ENCODE assay signal across 14 mouse cellular contexts in genomic region chr15:27994870-27995269, GRCm38 (mm10). TPM values are rescaled to one million over a fixed set of nuclear protein-coding genes. Genes with fewer than 3 reads are reported as not detected.
DNase-seq lines count a peak whose midpoint lies in the region; ATAC-seq lines count a peak whose summit lies in the region.
"Had no signal": no experiment of that assay in that cellular context is flagged by ENCODE, and none has a peak within 500 bp of the region (broad histone marks: within the 10 kb centered on the region; RNA-seq: fewer than 3 reads in every experiment).

No protein-coding gene starts in this region.

- no peaks in the 10 kb centered on the region for H3K9me3 ChIP-seq in limb, embryonic 11.5 days (ENCODE audit: control insufficient read depth, low read length)
- H3K9me3 ChIP-seq in limb, embryonic 10.5 days (replicated peaks): no peaks in the 10 kb centered on the region

- H3K27ac ChIP-seq in limb, embryonic 11.5 days (replicated peaks; ENCODE audit: low read depth, low read length): 0 out of 2 replicates have a peak overlapping the region, but pooled peaks have one; percentile 10
- H3K27ac ChIP-seq in limb, embryonic 10.5 days: no peak overlapping the region
- H3K27ac ChIP-seq: layer of hippocampus, adult 2 months had no signal

- no peak overlapping the region for H3K9ac ChIP-seq in limb, embryonic 11.5 days (ENCODE audit: low read length)

- no peaks in the 10 kb centered on the region for H3K36me3 ChIP-seq in limb, embryonic 11.5 days (ENCODE audit: control insufficient read depth, insufficient read depth, low read length)
- H3K36me3 ChIP-seq in limb, embryonic 10.5 days: peaks cover 7% of the 10 kb centered on the region

- DNase-seq in limb, embryonic 11.5 days (ENCODE audit: low spot score): no peak
- no peak for DNase-seq in limb, embryonic 10.5 days (ENCODE audit: low spot score)
- peak; percentile 21 for DNase-seq in ZHBTc4 (ENCODE audit: low read depth, low spot score)
- peak; percentile 47 for DNase-seq in kidney, adult 11 months
- peak; percentile 39 to 71 for DNase-seq in kidney, postnatal 25 days
- DNase-seq in heart, postnatal 14 days: no peak
- no peak for DNase-seq in adrenal gland, postnatal 10 days
- DNase-seq: lung, postnatal 14 days; right cerebral cortex, postnatal 4 days had no signal

- H3K4me1 ChIP-seq in limb, embryonic 11.5 days (ENCODE audit: control insufficient read depth, insufficient read depth, low read length): peaks cover 46% of the 10 kb centered on the region
- peaks cover 95% of the 10 kb centered on the region for H3K4me1 ChIP-seq in limb, embryonic 10.5 days

- no peaks in the 10 kb centered on the region for H3K27me3 ChIP-seq in limb, embryonic 11.5 days (ENCODE audit: control insufficient read depth, insufficient read depth, low read length)
- no peaks in the 10 kb centered on the region for H3K27me3 ChIP-seq in limb, embryonic 10.5 days (ENCODE audit: low read depth, poor library complexity, severe bottlenecking)
- H3K27me3 ChIP-seq: CH12.LX had no signal

- no peak for ATAC-seq in limb, embryonic 11.5 days (ENCODE audit: insufficient number of reproducible peaks, low FRiP score, low TSS enrichment, low read depth)
- ATAC-seq in activated CD4-positive, CD25-positive, alpha-beta regulatory T cell, adult 4 months: no peak
- ATAC-seq: hindbrain, embryonic 16.5 days had no signal

- H3K4me3 ChIP-seq in limb, embryonic 11.5 days (ENCODE audit: low read depth, low read length): no peak overlapping the region
- no peak overlapping the region for H3K4me3 ChIP-seq in limb, embryonic 10.5 days
- H3K4me3 ChIP-seq: layer of hippocampus, adult 2 months had no signal

- WGBS in limb, embryonic 11.5 days: 75% methylated on average over 13 of the region's 13 CpGs
- 66% methylated on average over 13 of the region's 13 CpGs for WGBS in limb, embryonic 10.5 days

- intact Hi-C loops in heart, postnatal 14 days (cut with DNase I): no loop called here

- no peak overlapping the region for H3K4me2 ChIP-seq in limb, embryonic 11.5 days (ENCODE audit: low read depth, severe bottlenecking)
- H3K4me2 ChIP-seq: midbrain, embryonic 11.5 days had no signal

RNA-seq across cellular contexts. Expression of gene Trio, which starts 30.8 kb away (rescaled TPM):
- 63.1 and 64.8 TPM in 2 replicates for polyA plus RNA-seq in limb, embryonic 11.5 days (2014; fragmentation: Nextera tagmentation; extraction: Ambion mirVana)
- 31.4 and 38.4 TPM in 2 replicates for polyA plus RNA-seq in limb, embryonic 10.5 days (2016; fragmentation: Nextera tagmentation; extraction: Ambion mirVana)
- total RNA-seq in heart, postnatal 14 days (2021): 10 to 100 TPM; 59.0 to 60.3 TPM
- total RNA-seq in adrenal gland, postnatal 10 days (2021): 10 to 100 TPM; 49.8 to 81.3 TPM
- 1 to 10 TPM; 7.8 to 8.1 TPM for polyA plus RNA-seq in activated CD4-positive, CD25-positive, alpha-beta regulatory T cell, adult 4 months (2017; shearing (Covaris generic))

Comparison
In these comparisons a context has a peak if more than half of its experiments do, and no peak if none do; other contexts are left out.
1. DNase-seq: peak in ZHBTc4 (single experiment), kidney, adult 11 months (single experiment) and kidney, postnatal 25 days (2 of 2); none in limb, embryonic 11.5 days (single experiment), limb, embryonic 10.5 days (single experiment), heart, postnatal 14 days (0 of 2) and adrenal gland, postnatal 10 days (single experiment).